ENCODE assay signal across 14 mouse cellular contexts in genomic region chr8:122610209-122610608, GRCm38 (mm10). TPM values are rescaled to one million over a fixed set of nuclear protein-coding genes. Genes with fewer than 3 reads are reported as not detected.
DNase-seq lines count a peak whose midpoint lies in the region; ATAC-seq lines count a peak whose summit lies in the region.
"Had no signal": no experiment of that assay in that cellular context is flagged by ENCODE, and none has a peak within 500 bp of the region (broad histone marks: within the 10 kb centered on the region; RNA-seq: fewer than 3 reads in every experiment).

No protein-coding gene starts in this region.

- peaks cover 22% of the 10 kb centered on the region for H3K4me1 ChIP-seq in kidney, embryonic 16.5 days (ENCODE audit: insufficient read depth, low read length)
- H3K4me1 ChIP-seq in forebrain, embryonic 10.5 days: peaks cover 28% of the 10 kb centered on the region
- H3K4me1 ChIP-seq in intestine, embryonic 14.5 days (replicated peaks; ENCODE audit: control insufficient read depth, insufficient read depth, low read length): peaks cover 10% of the 10 kb centered on the region; the same call in 1 of the 2 replicates
- peaks cover 18% of the 10 kb centered on the region for H3K4me1 ChIP-seq in midbrain, embryonic 15.5 days

- no peak for ATAC-seq in kidney, embryonic 16.5 days (ENCODE audit: low FRiP score, low TSS enrichment)
- no peak for ATAC-seq in intestine, embryonic 14.5 days (replicated peaks; ENCODE audit: low FRiP score, low TSS enrichment, low read depth)
- no peak for ATAC-seq in midbrain, embryonic 15.5 days (replicated peaks)

- H3K27ac ChIP-seq in kidney, embryonic 16.5 days (ENCODE audit: low read length): 0 out of 2 replicates have a peak overlapping the region, but pooled peaks have one; percentile 21
- H3K27ac ChIP-seq in forebrain, embryonic 10.5 days: no peak overlapping the region
- H3K27ac ChIP-seq in intestine, embryonic 14.5 days (ENCODE audit: low read depth): no peak overlapping the region
- H3K27ac ChIP-seq in midbrain, embryonic 15.5 days: no peak overlapping the region

- no peak for DNase-seq in kidney, adult 11 months
- DNase-seq in forebrain, embryonic 10.5 days (ENCODE audit: extremely low spot score, low spot score): no peak
- DNase-seq in intestine, embryonic 14.5 days (ENCODE audit: low spot score): no peak
- DNase-seq in adrenal gland, postnatal 25 days: no peak
- no peak for DNase-seq in urinary bladder, adult 2 months (ENCODE audit: low spot score)
- no peak for DNase-seq in ovary, postnatal 36 days (ENCODE audit: low spot score)
- DNase-seq: lung, postnatal 36 days; right cerebral cortex, postnatal 4 days had no signal

- no peaks in the 10 kb centered on the region for H3K9me3 ChIP-seq in kidney, embryonic 16.5 days (ENCODE audit: low read length)
- H3K9me3 ChIP-seq in forebrain, embryonic 10.5 days: no peaks in the 10 kb centered on the region
- H3K9me3 ChIP-seq in intestine, embryonic 14.5 days (ENCODE audit: control insufficient read depth, low read length): no peaks in the 10 kb centered on the region
- H3K9me3 ChIP-seq in midbrain, embryonic 15.5 days: no peaks in the 10 kb centered on the region

- no peaks in the 10 kb centered on the region for H3K36me3 ChIP-seq in kidney, embryonic 16.5 days (ENCODE audit: insufficient read depth, low read length)
- peaks cover 6% of the 10 kb centered on the region for H3K36me3 ChIP-seq in forebrain, embryonic 10.5 days (replicated peaks)
- H3K36me3 ChIP-seq in intestine, embryonic 14.5 days (ENCODE audit: control insufficient read depth, insufficient read depth, low read length): peaks cover 4% of the 10 kb centered on the region; the same call in 1 of the 2 replicates
- no peaks in the 10 kb centered on the region for H3K36me3 ChIP-seq in midbrain, embryonic 15.5 days (replicated peaks)

- no peaks in the 10 kb centered on the region for H3K27me3 ChIP-seq in kidney, embryonic 16.5 days (ENCODE audit: insufficient read depth, low read length)
- H3K27me3 ChIP-seq in forebrain, embryonic 10.5 days (ENCODE audit: poor library complexity, severe bottlenecking): no peaks in the 10 kb centered on the region
- H3K27me3 ChIP-seq in intestine, embryonic 14.5 days (replicated peaks; ENCODE audit: control insufficient read depth, insufficient read depth, low read length): no peaks in the 10 kb centered on the region
- H3K27me3 ChIP-seq in midbrain, embryonic 15.5 days (replicated peaks): no peaks in the 10 kb centered on the region

- peak overlapping the region; percentile 94 for H3K4me2 ChIP-seq in kidney, embryonic 16.5 days (replicated peaks; ENCODE audit: low read depth, low read length)
- peak overlapping the region; percentile 93 for H3K4me2 ChIP-seq in intestine, embryonic 14.5 days (ENCODE audit: low read length)
- H3K4me2 ChIP-seq in midbrain, embryonic 15.5 days: peak overlapping the region; percentile 64

- WGBS in kidney, embryonic 16.5 days: 63% methylated on average over 4 of the region's 4 CpGs
- WGBS in forebrain, embryonic 10.5 days: 58% methylated on average over 4 of the region's 4 CpGs
- 64% methylated on average over 4 of the region's 4 CpGs for WGBS in intestine, embryonic 14.5 days
- WGBS in midbrain, embryonic 15.5 days: 56% methylated on average over 4 of the region's 4 CpGs

- H3K4me3 ChIP-seq in kidney, embryonic 16.5 days (ENCODE audit: low read length): peak overlapping the region; percentile 64; the same call in 1 of the 2 replicates
- H3K4me3 ChIP-seq in forebrain, embryonic 10.5 days: peak overlapping the region; percentile 62
- H3K4me3 ChIP-seq in intestine, embryonic 14.5 days (ENCODE audit: low read depth, low read length): no peak overlapping the region
- peak overlapping the region; percentile 48 for H3K4me3 ChIP-seq in midbrain, embryonic 15.5 days

- no peak overlapping the region for H3K9ac ChIP-seq in kidney, embryonic 16.5 days (replicated peaks; ENCODE audit: low read length)
- H3K9ac ChIP-seq in intestine, embryonic 14.5 days (ENCODE audit: low read length): no peak overlapping the region
- H3K9ac ChIP-seq in midbrain, embryonic 15.5 days: no peak overlapping the region

RNA-seq across cellular contexts. Expression of gene Galns, which starts 1.1 kb away (rescaled TPM):
- polyA plus RNA-seq in kidney, embryonic 16.5 days (2015; fragmentation: Nextera tagmentation; extraction: Ambion mirVana): 17.4 and 18.2 TPM in 2 replicates
- 4.6 and 5.5 TPM in 2 replicates for polyA plus RNA-seq in forebrain, embryonic 10.5 days (2016; fragmentation: Nextera tagmentation; extraction: Ambion mirVana)
- 12.2 and 13.8 TPM in 2 replicates for polyA plus RNA-seq in intestine, embryonic 14.5 days (2014; fragmentation: Nextera tagmentation; extraction: Ambion mirVana)
- 7.2 and 9.0 TPM in 2 replicates for polyA plus RNA-seq in midbrain, embryonic 15.5 days (2015; fragmentation: Nextera tagmentation; extraction: Ambion mirVana)
- 6.2 and 7.3 TPM in 2 replicates for total RNA-seq in adrenal gland, postnatal 25 days (2021)
- polyA plus RNA-seq in urinary bladder, adult 2 months (2012; rRNA removed): 16.2 and 20.8 TPM in 2 replicates

RNA-seq across cellular contexts. Expression of gene Trappc2l, which starts 1.2 kb away (rescaled TPM):
- 56.7 and 60.1 TPM in 2 replicates for polyA plus RNA-seq in kidney, embryonic 16.5 days (2015; fragmentation: Nextera tagmentation; extraction: Ambion mirVana)
- 41.0 and 44.1 TPM in 2 replicates for polyA plus RNA-seq in forebrain, embryonic 10.5 days (2016; fragmentation: Nextera tagmentation; extraction: Ambion mirVana)
- polyA plus RNA-seq in intestine, embryonic 14.5 days (2014; fragmentation: Nextera tagmentation; extraction: Ambion mirVana): 67.3 and 71.8 TPM in 2 replicates
- polyA plus RNA-seq in midbrain, embryonic 15.5 days (2015; fragmentation: Nextera tagmentation; extraction: Ambion mirVana): 120 and 126 TPM in 2 replicates
- total RNA-seq in adrenal gland, postnatal 25 days (2021): 57.9 and 63.3 TPM in 2 replicates
- 108 and 113 TPM in 2 replicates for polyA plus RNA-seq in urinary bladder, adult 2 months (2012; rRNA removed)

RNA-seq across cellular contexts. Expression of gene Pabpn1l, which starts 12.3 kb away (rescaled TPM):
- polyA plus RNA-seq in kidney, embryonic 16.5 days (2015; fragmentation: Nextera tagmentation; extraction: Ambion mirVana): 0.15 and 0.19 TPM in 2 replicates
- polyA plus RNA-seq in forebrain, embryonic 10.5 days (2016; fragmentation: Nextera tagmentation; extraction: Ambion mirVana): not detected in 2 replicates
- not detected in 2 replicates for polyA plus RNA-seq in intestine, embryonic 14.5 days (2014; fragmentation: Nextera tagmentation; extraction: Ambion mirVana)
- polyA plus RNA-seq in midbrain, embryonic 15.5 days (2015; fragmentation: Nextera tagmentation; extraction: Ambion mirVana): not detected in 2 replicates
- total RNA-seq in adrenal gland, postnatal 25 days (2021): not detected in 2 replicates
- polyA plus RNA-seq in urinary bladder, adult 2 months (2012; rRNA removed): 0.06 TPM in 1 of 2 replicates, not detected in the other
- total RNA-seq: adrenal gland, postnatal 4 days; ES-E14 had no signal
- polyA plus RNA-seq: embryonic facial prominence, embryonic 11.5 days; inflammation-experienced regulatory T-cells, adult 6 months had no signal

RNA-seq across cellular contexts. Expression of gene Aprt, which starts 33.5 kb away (rescaled TPM):
- polyA plus RNA-seq in kidney, embryonic 16.5 days (2015; fragmentation: Nextera tagmentation; extraction: Ambion mirVana): 363 and 371 TPM in 2 replicates
- polyA plus RNA-seq in forebrain, embryonic 10.5 days (2016; fragmentation: Nextera tagmentation; extraction: Ambion mirVana): 313 and 321 TPM in 2 replicates
- polyA plus RNA-seq in intestine, embryonic 14.5 days (2014; fragmentation: Nextera tagmentation; extraction: Ambion mirVana): 580 and 583 TPM in 2 replicates
- polyA plus RNA-seq in midbrain, embryonic 15.5 days (2015; fragmentation: Nextera tagmentation; extraction: Ambion mirVana): 166 and 173 TPM in 2 replicates
- total RNA-seq in adrenal gland, postnatal 25 days (2021): 50.6 and 66.4 TPM in 2 replicates
- 88.1 and 93.0 TPM in 2 replicates for polyA plus RNA-seq in urinary bladder, adult 2 months (2012; rRNA removed)

RNA-seq across cellular contexts. Expression of gene Cdt1, which starts 42.4 kb away (rescaled TPM):
- polyA plus RNA-seq in kidney, embryonic 16.5 days (2015; fragmentation: Nextera tagmentation; extraction: Ambion mirVana): 43.0 and 49.0 TPM in 2 replicates
- polyA plus RNA-seq in forebrain, embryonic 10.5 days (2016; fragmentation: Nextera tagmentation; extraction: Ambion mirVana): 73.2 and 79.8 TPM in 2 replicates
- 43.8 and 49.3 TPM in 2 replicates for polyA plus RNA-seq in intestine, embryonic 14.5 days (2014; fragmentation: Nextera tagmentation; extraction: Ambion mirVana)
- 7.0 and 8.2 TPM in 2 replicates for polyA plus RNA-seq in midbrain, embryonic 15.5 days (2015; fragmentation: Nextera tagmentation; extraction: Ambion mirVana)
- total RNA-seq in adrenal gland, postnatal 25 days (2021): 12.5 and 17.7 TPM in 2 replicates
- polyA plus RNA-seq in urinary bladder, adult 2 months (2012; rRNA removed): 6.6 and 9.9 TPM in 2 replicates
